Mouse (Mus musculus): ENCODE data around the gene Gm20388. TPM values are rescaled to one million over a fixed set of nuclear protein-coding genes. Genes with fewer than 3 reads are reported as not detected.
"Not testable (repeated sequence)": the region's sequence is repeated elsewhere in the genome, so short reads cannot be mapped to it uniquely, and the experiment has no call there.

The Gm20388 gene
- polyA plus RNA-seq, 1 experiment from 2014 or later: not detected

GRCm38 (mm10) chr8:120779106-120779505 lies 868.5 kb downstream of the Gm20388 start:
- WGBS: 90% methylated on average over 7 of the region's 7 CpGs
- no peak for ATAC-seq (replicated peaks; ENCODE audit: insufficient number of reproducible peaks, insufficient read depth, low FRiP score, low read depth)
- Histone ChIP-seq H3K4me2 (no peak overlapping the region), H3K4me1 (replicated peaks) (peaks cover 4% of the 10 kb centered on the region), H3K27ac (no peak overlapping the region), H3K27me3 (0 out of 2 replicates have a peak, but pooled peaks cover 6% of the 10 kb centered on the region), H3K9ac (no peak overlapping the region), H3K9me3 (replicated peaks) (no peaks in the 10 kb centered on the region), H3K4me3 (no peak overlapping the region), H3K36me3 (no peaks in the 10 kb centered on the region)

DNA sequence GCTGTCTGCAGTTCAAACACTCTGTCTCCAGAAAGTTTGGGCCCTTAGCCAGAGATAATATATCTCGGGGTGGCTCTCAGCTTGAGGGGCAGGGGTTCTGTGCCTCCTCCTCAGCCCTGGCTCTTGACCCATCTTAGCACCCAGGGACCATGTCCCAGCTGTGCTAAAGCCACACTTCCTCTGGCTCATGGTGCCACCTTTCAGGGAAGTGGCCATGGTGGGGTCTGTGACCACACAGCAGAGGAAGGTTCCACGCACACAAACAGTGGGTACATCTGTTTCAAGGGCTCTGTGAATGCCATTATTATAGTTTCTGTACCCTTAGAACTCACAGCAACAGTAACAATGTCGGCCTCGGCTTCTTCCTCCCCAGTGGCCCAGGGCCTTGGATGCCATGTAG lies 873.1 kb downstream of the Gm20388 start:
- ATAC-seq (replicated peaks; ENCODE audit: insufficient number of reproducible peaks, insufficient read depth, low FRiP score, low read depth): no peak
- H3K27me3 ChIP-seq: no peaks in the 10 kb centered on the region
- H3K27ac ChIP-seq: no peak overlapping the region
- no peaks in the 10 kb centered on the region for H3K36me3 ChIP-seq
- H3K4me1 ChIP-seq (replicated peaks): no peaks in the 10 kb centered on the region
- no peaks in the 10 kb centered on the region for H3K9me3 ChIP-seq (replicated peaks)
- no peak overlapping the region for H3K4me3 ChIP-seq
- WGBS: 75% methylated on average over 4 of the region's 4 CpGs
- no peak overlapping the region for H3K9ac ChIP-seq
- no peak overlapping the region for H3K4me2 ChIP-seq

DNA sequence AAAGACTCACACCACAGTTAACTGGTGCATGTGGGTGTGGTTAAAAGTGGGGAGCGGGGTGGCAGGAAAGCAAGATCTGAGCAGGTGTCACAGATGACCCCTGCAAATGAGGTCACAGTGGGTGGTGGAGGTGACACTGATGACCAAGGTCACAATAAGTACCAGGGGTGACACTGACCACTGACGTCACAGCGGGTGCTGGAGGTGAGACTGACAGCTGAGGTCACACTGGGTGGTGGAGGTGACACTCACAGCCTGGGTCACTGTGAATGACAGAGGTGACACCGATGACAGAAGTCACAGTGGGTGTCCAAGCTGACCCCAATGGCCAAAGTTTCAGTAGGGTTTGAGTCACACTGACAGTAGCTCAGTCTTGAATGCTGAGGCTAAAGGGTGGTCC lies 876.1 kb downstream of the Gm20388 start:
- Histone ChIP-seq H3K36me3 (no peaks in the 10 kb centered on the region), H3K27me3 (no peaks in the 10 kb centered on the region), H3K9ac (no peak overlapping the region), H3K27ac (no peak overlapping the region), H3K9me3 (replicated peaks) (no peaks in the 10 kb centered on the region), H3K4me1 (replicated peaks) (no peaks in the 10 kb centered on the region), H3K4me3 (no peak overlapping the region), H3K4me2 (no peak overlapping the region)
- ATAC-seq (replicated peaks; ENCODE audit: insufficient number of reproducible peaks, insufficient read depth, low FRiP score, low read depth): no peak
- 53% methylated on average over 4 of the region's 4 CpGs for WGBS

DNA sequence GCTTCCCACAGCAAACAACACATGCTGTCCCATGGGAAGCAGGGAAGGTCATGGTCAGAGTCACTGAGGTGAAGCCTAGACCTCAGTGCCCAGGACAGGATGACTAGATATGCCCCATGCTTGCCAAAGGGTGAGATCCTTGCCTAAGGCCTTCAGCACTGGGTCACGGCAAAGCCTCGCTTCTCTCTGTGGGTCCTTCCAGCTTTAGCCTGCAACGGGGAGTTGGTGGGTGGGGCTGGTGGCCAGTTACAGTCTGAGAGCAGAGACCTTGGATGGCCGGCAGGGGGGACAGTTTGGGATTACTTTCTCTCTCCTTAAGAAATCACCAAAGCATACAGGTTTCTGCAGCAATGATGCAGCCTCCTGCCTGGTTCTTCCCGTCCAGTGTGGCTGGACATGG lies 877.0 kb downstream of the Gm20388 start:
- 38% methylated on average over 5 of the region's 5 CpGs for WGBS
- H3K9ac ChIP-seq: no peak overlapping the region
- no peak overlapping the region for H3K4me2 ChIP-seq
- H3K27ac ChIP-seq: no peak overlapping the region
- no peaks in the 10 kb centered on the region for H3K4me1 ChIP-seq (replicated peaks)
- H3K4me3 ChIP-seq: no peak overlapping the region
- no peaks in the 10 kb centered on the region for H3K36me3 ChIP-seq
- H3K9me3 ChIP-seq (replicated peaks): no peaks in the 10 kb centered on the region
- ATAC-seq (replicated peaks; ENCODE audit: insufficient number of reproducible peaks, insufficient read depth, low FRiP score, low read depth): no peak
- no peaks in the 10 kb centered on the region for H3K27me3 ChIP-seq

- Histone ChIP-seq H3K9ac (no peak overlapping the region), H3K4me1 (replicated peaks) (no peaks in the 10 kb centered on the region), H3K4me2 (no peak overlapping the region), H3K27me3 (peaks cover 3% of the 10 kb centered on the region), H3K4me3 (no peak overlapping the region), H3K9me3 (replicated peaks) (no peaks in the 10 kb centered on the region), H3K36me3 (no peaks in the 10 kb centered on the region), H3K27ac (no peak overlapping the region)
- no peak for ATAC-seq (replicated peaks; ENCODE audit: insufficient number of reproducible peaks, insufficient read depth, low FRiP score, low read depth)
- 82% methylated on average over 15 of the region's 15 CpGs for WGBS
These were observed 882.1 kb downstream of the Gm20388 start for GRCm38 (mm10) chr8:120792710-120793109.

GRCm38 (mm10) chr8:120795944-120796635 lies 885.4 kb downstream of the Gm20388 start:
- WGBS: 46% methylated on average over 9 of the region's 9 CpGs
- peak; percentile 65 for ATAC-seq (replicated peaks; ENCODE audit: insufficient number of reproducible peaks, insufficient read depth, low FRiP score, low read depth)
- no peak overlapping the region for H3K27ac ChIP-seq

GRCm38 (mm10) chr8:120797019-120797727 lies 886.5 kb downstream of the Gm20388 start:
- Histone ChIP-seq H3K4me2 (no peak overlapping the region), H3K4me3 (no peak overlapping the region), H3K27me3 (peaks cover 36% of the 10 kb centered on the region), H3K4me1 (replicated peaks) (0 out of 2 replicates have a peak, but pooled peaks cover 4% of the 10 kb centered on the region), H3K9ac (no peak overlapping the region), H3K36me3 (no peaks in the 10 kb centered on the region), H3K9me3 (replicated peaks) (no peaks in the 10 kb centered on the region), H3K27ac (no peak overlapping the region)
- WGBS: 80% methylated on average over 9 of the region's 9 CpGs
- ATAC-seq (replicated peaks; ENCODE audit: insufficient number of reproducible peaks, insufficient read depth, low FRiP score, low read depth): no peak

More at GRCm38 (mm10) chr8:120795944-120796635, 885.4 kb downstream of the Gm20388 start:
- Histone ChIP-seq H3K36me3 (no peaks in the 10 kb centered on the region), H3K27me3 (peaks cover 26% of the 10 kb centered on the region), H3K9ac (no peak overlapping the region), H3K4me1 (replicated peaks) (0 out of 2 replicates have a peak, but pooled peaks cover 4% of the 10 kb centered on the region), H3K4me2 (no peak overlapping the region), H3K4me3 (no peak overlapping the region), H3K9me3 (replicated peaks) (no peaks in the 10 kb centered on the region)

- Histone ChIP-seq H3K4me1 (replicated peaks) (0 out of 2 replicates have a peak, but pooled peaks cover 8% of the 10 kb centered on the region), H3K27me3 (peaks cover 54% of the 10 kb centered on the region), H3K9me3 (replicated peaks) (no peaks in the 10 kb centered on the region), H3K36me3 (no peaks in the 10 kb centered on the region), H3K27ac (no peak overlapping the region), H3K4me2 (peak overlapping the region; percentile 36; the same call in 1 of the 2 replicates), H3K9ac (no peak overlapping the region), H3K4me3 (no peak overlapping the region)
- ATAC-seq (replicated peaks; ENCODE audit: insufficient number of reproducible peaks, insufficient read depth, low FRiP score, low read depth): no peak
- 7% methylated on average over 17 of the region's 17 CpGs for WGBS
These were observed 889.7 kb downstream of the Gm20388 start for GRCm38 (mm10) chr8:120800308-120800865.

- 67% methylated on average over 6 of the region's 6 CpGs for WGBS
- H3K4me3 ChIP-seq; H3K36me3 ChIP-seq; H3K27ac ChIP-seq; ATAC-seq (replicated peaks; ENCODE audit: insufficient number of reproducible peaks, insufficient read depth, low FRiP score, low read depth); H3K9me3 ChIP-seq (replicated peaks); H3K9ac ChIP-seq; H3K4me2 ChIP-seq: not testable (repeated sequence)
- Histone ChIP-seq H3K4me1 (replicated peaks) (peaks cover 21% of the 10 kb centered on the region), H3K27me3 (peaks cover 76% of the 10 kb centered on the region)
These were observed 893.2 kb downstream of the Gm20388 start for GRCm38 (mm10) chr8:120803661-120804375.

GRCm38 (mm10) chr8:120804741-120805140 lies 894.1 kb downstream of the Gm20388 start:
- H3K36me3 ChIP-seq: no peaks in the 10 kb centered on the region
- no peak overlapping the region for H3K4me3 ChIP-seq
- WGBS: 50% methylated on average over 3 of the region's 3 CpGs
- H3K9me3 ChIP-seq (replicated peaks): no peaks in the 10 kb centered on the region
- peaks cover 21% of the 10 kb centered on the region for H3K4me1 ChIP-seq (replicated peaks)
- H3K27ac ChIP-seq: no peak overlapping the region
- H3K4me2 ChIP-seq: no peak overlapping the region
- ATAC-seq (replicated peaks; ENCODE audit: insufficient number of reproducible peaks, insufficient read depth, low FRiP score, low read depth): no peak
- H3K9ac ChIP-seq: no peak overlapping the region
- H3K27me3 ChIP-seq: peaks cover 70% of the 10 kb centered on the region

- H3K4me2 ChIP-seq: no peak overlapping the region
- H3K36me3 ChIP-seq: no peaks in the 10 kb centered on the region
- no peak overlapping the region for H3K4me3 ChIP-seq
- no peak overlapping the region for H3K9ac ChIP-seq
- H3K27me3 ChIP-seq: peaks cover 62% of the 10 kb centered on the region
- peaks cover 17% of the 10 kb centered on the region for H3K4me1 ChIP-seq (replicated peaks)
- ATAC-seq (replicated peaks; ENCODE audit: insufficient number of reproducible peaks, insufficient read depth, low FRiP score, low read depth): 0 out of 2 replicates have a peak, but pooled peaks have one; percentile 17
- 39% methylated on average over 12 of the region's 12 CpGs for WGBS
- no peaks in the 10 kb centered on the region for H3K9me3 ChIP-seq (replicated peaks)
- H3K27ac ChIP-seq: no peak overlapping the region
These were observed 896.2 kb downstream of the Gm20388 start for GRCm38 (mm10) chr8:120806780-120807264.
